Mouse (Mus musculus) layer of hippocampus, adult 18-20 months (tissue): Measurements from ENCODE around the gene Usp42. TPM values are rescaled to one million over a fixed set of nuclear protein-coding genes. Genes with fewer than 3 reads are reported as not detected.

Experiments
- total RNA-seq, 2 experiments: library from RNA; stranded (reverse); gene quantifications; 2 replicates each; pipeline ENCODE4 v1.2.3; 2021

The Usp42 gene
- total RNA-seq, 2 experiments from 2014 or later: 20.7 to 21.3 TPM

Other genes with a start within 250 kb of the Usp42 start
- gene Rac1, start 204.2 kb downstream of the Usp42 start, total RNA-seq: 100 to 1,000 TPM; 405 to 421 TPM
- gene Cyth3, start 109.8 kb downstream of the Usp42 start, total RNA-seq: 10 to 100 TPM; 41.3 to 51.6 TPM
- gene Eif2ak1, start 85.5 kb upstream of the Usp42 start, total RNA-seq: 10 to 100 TPM; 43.2 to 43.7 TPM
- not detected for gene Ankrd61, start 165.4 kb upstream of the Usp42 start, total RNA-seq
- gene Aimp2, start 177.6 kb upstream of the Usp42 start, total RNA-seq: 10 to 100 TPM; 31.8 to 32.8 TPM
- 10 to 100 TPM; 13.5 to 14.0 TPM for gene Pms2, start 177.7 kb upstream of the Usp42 start, total RNA-seq
- gene Gm42421, start 195.9 kb upstream of the Usp42 start, total RNA-seq: 1 to 10 TPM; 1.6 TPM
- gene Rsph10b, start 200.8 kb upstream of the Usp42 start, total RNA-seq: 1 to 10 TPM; 2.5 to 2.8 TPM